Mouse (Mus musculus) c-Kit-positive CD71-positive TER-119-positive erythroid progenitor cells, embryonic 14.5 days (primary cell): ENCODE results near the gene Tom1l2.

Source experiments
- DNase-seq: peaks from one replicate; pipeline ENCODE4 v3.0.0-alpha.2; 2013; ENCODE audit warnings: low spot score

Gene Tom1l2

GRCm38 (mm10) chr11:60176975-60177657 is 175.6 kb downstream of the Tom1l2 start:
- DNase-seq, result no peak
